8 mouse cellular contexts compared by ENCODE assay signal in genomic region chr4:89282036-89282566, GRCm38 (mm10). TPM values are rescaled to one million over a fixed set of nuclear protein-coding genes. Genes with fewer than 3 reads are reported as not detected.
DNase-seq lines count a peak whose midpoint lies in the region; ATAC-seq and TF ChIP-seq lines count a peak whose summit lies in the region.

No protein-coding gene starts in this region.

- no peak overlapping the region for H3K4me2 ChIP-seq in kidney, embryonic 16.5 days (replicated peaks; ENCODE audit: low read depth, low read length)
- no peak overlapping the region for H3K4me2 ChIP-seq in embryonic facial prominence, embryonic 11.5 days (ENCODE audit: low read depth, low read length)
- H3K4me2 ChIP-seq in hindbrain, embryonic 15.5 days = no peak overlapping the region
- H3K4me2 ChIP-seq in lung, postnatal 0 days (replicated peaks; ENCODE audit: low read depth, low read length) = 0 out of 2 replicates have a peak overlapping the region, but pooled peaks have one; percentile 25

- no peak for TF ChIP-seq POLR2A in small intestine, adult 2 months (IDR thresholded peaks at IDR 0.05; ENCODE audit: low read depth, low read length)

- TF ChIP-seq EP300 in lung, postnatal 0 days (IDR thresholded peaks at IDR 0.05) = no peak

- no peak overlapping the region for H3K4me3 ChIP-seq in kidney, embryonic 16.5 days (ENCODE audit: low read length)
- no peak overlapping the region for H3K4me3 ChIP-seq in embryonic facial prominence, embryonic 11.5 days (ENCODE audit: low read depth, low read length)
- H3K4me3 ChIP-seq in hindbrain, embryonic 15.5 days = no peak overlapping the region
- no peak overlapping the region for H3K4me3 ChIP-seq in lung, postnatal 0 days (ENCODE audit: low read depth, low read length)
- H3K4me3 ChIP-seq in small intestine, adult 2 months (ENCODE audit: low read depth, low read length) = peak overlapping the region; percentile 29

- WGBS in kidney, embryonic 16.5 days = under 1% methylated on average over 25 of the region's 25 CpGs
- WGBS in embryonic facial prominence, embryonic 11.5 days = 1% methylated on average over 25 of the region's 25 CpGs
- WGBS in hindbrain, embryonic 15.5 days = under 1% methylated on average over 25 of the region's 25 CpGs
- WGBS in lung, postnatal 0 days = under 1% methylated on average over 23 of the region's 25 CpGs
- 3% methylated on average over 25 of the region's 25 CpGs for WGBS in small intestine, adult 2 months

- H3K27me3 ChIP-seq in kidney, embryonic 16.5 days (ENCODE audit: insufficient read depth, low read length) = peaks cover 84% of the 10 kb centered on the region
- peaks cover 51% of the 10 kb centered on the region for H3K27me3 ChIP-seq in embryonic facial prominence, embryonic 11.5 days (ENCODE audit: control insufficient read depth, insufficient read depth, low read length)
- H3K27me3 ChIP-seq in hindbrain, embryonic 15.5 days = peaks cover 83% of the 10 kb centered on the region
- H3K27me3 ChIP-seq in lung, postnatal 0 days (replicated peaks; ENCODE audit: insufficient read depth, low read length) = peaks cover 68% of the 10 kb centered on the region
- H3K27me3 ChIP-seq in small intestine, adult 2 months (ENCODE audit: control insufficient read depth, insufficient read depth, low read length) = peaks cover 54% of the 10 kb centered on the region

- H3K9me3 ChIP-seq in kidney, embryonic 16.5 days (ENCODE audit: low read length) = 0 out of 2 replicates have a peak, but pooled peaks cover 2% of the 10 kb centered on the region
- no peaks in the 10 kb centered on the region for H3K9me3 ChIP-seq in embryonic facial prominence, embryonic 11.5 days (replicated peaks; ENCODE audit: control insufficient read depth, low read length)
- H3K9me3 ChIP-seq in hindbrain, embryonic 15.5 days = no peaks in the 10 kb centered on the region
- no peaks in the 10 kb centered on the region for H3K9me3 ChIP-seq in lung, postnatal 0 days (ENCODE audit: low read length)

- intact Hi-C loops in left cerebral cortex, postnatal 36 days (cut with DNase I) = no loop called here

- peak; percentile 74 for ATAC-seq in kidney, embryonic 16.5 days (ENCODE audit: low FRiP score, low TSS enrichment)
- ATAC-seq in embryonic facial prominence, embryonic 11.5 days (replicated peaks; ENCODE audit: insufficient number of reproducible peaks, low FRiP score, low TSS enrichment, low read depth) = peak; percentile 79
- ATAC-seq in hindbrain, embryonic 15.5 days (ENCODE audit: low FRiP score, low read depth) = peak; percentile 51; the same call in 1 of the 2 replicates
- ATAC-seq in lung, postnatal 0 days = peak; percentile 38

- no peaks in the 10 kb centered on the region for H3K36me3 ChIP-seq in kidney, embryonic 16.5 days (ENCODE audit: insufficient read depth, low read length)
- H3K36me3 ChIP-seq in embryonic facial prominence, embryonic 11.5 days (replicated peaks; ENCODE audit: control insufficient read depth, insufficient read depth, low read depth, low read length) = no peaks in the 10 kb centered on the region
- no peaks in the 10 kb centered on the region for H3K36me3 ChIP-seq in hindbrain, embryonic 15.5 days
- no peaks in the 10 kb centered on the region for H3K36me3 ChIP-seq in lung, postnatal 0 days (ENCODE audit: insufficient read depth, low read length)
- H3K36me3 ChIP-seq in small intestine, adult 2 months (ENCODE audit: control insufficient read depth, insufficient read depth, low read length) = no peaks in the 10 kb centered on the region

- peak; percentile 53 for TF ChIP-seq CTCF in lung, postnatal 0 days (IDR thresholded peaks at IDR 0.05)
- peak; percentile 21; the same call in 1 of the 2 replicates for TF ChIP-seq CTCF in small intestine, adult 2 months (IDR thresholded peaks at IDR 0.05; ENCODE audit: extremely low read depth, insufficient read length, insufficient replicate concordance, low read depth, low read length)

- 0 out of 2 replicates have a peak, but pooled peaks cover 4% of the 10 kb centered on the region for H3K4me1 ChIP-seq in kidney, embryonic 16.5 days (ENCODE audit: insufficient read depth, low read length)
- no peaks in the 10 kb centered on the region for H3K4me1 ChIP-seq in embryonic facial prominence, embryonic 11.5 days (ENCODE audit: control insufficient read depth, insufficient read depth, low read length)
- 0 out of 2 replicates have a peak, but pooled peaks cover 5% of the 10 kb centered on the region for H3K4me1 ChIP-seq in hindbrain, embryonic 15.5 days (replicated peaks)
- H3K4me1 ChIP-seq in lung, postnatal 0 days (ENCODE audit: insufficient read depth, low read depth, low read length) = 0 out of 2 replicates have a peak, but pooled peaks cover 3% of the 10 kb centered on the region
- peaks cover 4% of the 10 kb centered on the region; the same call in 1 of the 2 replicates for H3K4me1 ChIP-seq in small intestine, adult 2 months (ENCODE audit: control insufficient read depth, insufficient read depth, insufficient read length, low read length)

- H3K9ac ChIP-seq in kidney, embryonic 16.5 days (replicated peaks; ENCODE audit: low read length) = no peak overlapping the region
- H3K9ac ChIP-seq in embryonic facial prominence, embryonic 11.5 days (replicated peaks; ENCODE audit: low read length) = no peak overlapping the region
- H3K9ac ChIP-seq in hindbrain, embryonic 15.5 days = no peak overlapping the region
- H3K9ac ChIP-seq in lung, postnatal 0 days (replicated peaks; ENCODE audit: low read depth) = no peak overlapping the region

- no peak overlapping the region for H3K27ac ChIP-seq in kidney, embryonic 16.5 days (ENCODE audit: low read length)
- no peak overlapping the region for H3K27ac ChIP-seq in embryonic facial prominence, embryonic 11.5 days (replicated peaks; ENCODE audit: low read depth, low read length)
- no peak overlapping the region for H3K27ac ChIP-seq in hindbrain, embryonic 15.5 days (replicated peaks)
- no peak overlapping the region for H3K27ac ChIP-seq in lung, postnatal 0 days (ENCODE audit: low read length)
- H3K27ac ChIP-seq in small intestine, adult 2 months (ENCODE audit: insufficient read depth, low read depth, low read length) = no peak overlapping the region

- DNase-seq in kidney, adult 11 months = no peak
- DNase-seq in embryonic facial prominence, embryonic 11.5 days (ENCODE audit: low spot score) = no peak
- DNase-seq in lung, postnatal 0 days (ENCODE audit: low spot score) = peak; percentile 32
- DNase-seq in left cerebral cortex, postnatal 36 days (ENCODE audit: low spot score in 2 of 2) = no peak
- no peak for DNase-seq in cerebellum, adult 9-10 months

RNA-seq across cellular contexts. Expression of gene Cdkn2a, which starts 12.4 kb away (rescaled TPM):
- polyA plus RNA-seq in kidney, embryonic 16.5 days (2015; fragmentation: Nextera tagmentation; extraction: Ambion mirVana) = not detected in 2 replicates
- polyA plus RNA-seq in embryonic facial prominence, embryonic 11.5 days (2014; fragmentation: Nextera tagmentation; extraction: Ambion mirVana) = not detected in 2 replicates
- polyA plus RNA-seq in hindbrain, embryonic 15.5 days (2015; fragmentation: Nextera tagmentation; extraction: Ambion mirVana) = not detected in 2 replicates
- polyA plus RNA-seq in lung, postnatal 0 days (2015; fragmentation: Nextera tagmentation; extraction: Ambion mirVana) = not detected in 2 replicates
- polyA plus RNA-seq in small intestine, adult 2 months (2012; rRNA removed) = 0.39 and 0.93 TPM in 2 replicates
- total RNA-seq in left cerebral cortex, postnatal 36 days (2021) = under 1 TPM in 1 of 2 experiments, not detected in 1; 0.37 TPM

RNA-seq across cellular contexts. Expression of gene Cdkn2b, which starts 28.7 kb away (rescaled TPM):
- polyA plus RNA-seq in kidney, embryonic 16.5 days (2015; fragmentation: Nextera tagmentation; extraction: Ambion mirVana) = 0.99 and 1.3 TPM in 2 replicates
- 1.4 and 2.2 TPM in 2 replicates for polyA plus RNA-seq in embryonic facial prominence, embryonic 11.5 days (2014; fragmentation: Nextera tagmentation; extraction: Ambion mirVana)
- polyA plus RNA-seq in hindbrain, embryonic 15.5 days (2015; fragmentation: Nextera tagmentation; extraction: Ambion mirVana) = 1.0 and 1.5 TPM in 2 replicates
- 92.2 and 108 TPM in 2 replicates for polyA plus RNA-seq in lung, postnatal 0 days (2015; fragmentation: Nextera tagmentation; extraction: Ambion mirVana)
- polyA plus RNA-seq in small intestine, adult 2 months (2012; rRNA removed) = 136 and 280 TPM in 2 replicates
- total RNA-seq in left cerebral cortex, postnatal 36 days (2021) = 1 to 10 TPM; 1.2 to 1.7 TPM

Comparison
In these comparisons a context has a peak if more than half of its experiments do, and no peak if none do; other contexts are left out.
1. RNA of gene Cdkn2b, which starts 28.7 kb away (polyA plus RNA-seq): 136 to 280 TPM in small intestine, adult 2 months and 92.2 to 108 TPM in lung, postnatal 0 days; 1.4 to 2.2 TPM in embryonic facial prominence, embryonic 11.5 days, 0.99 to 1.3 TPM in kidney, embryonic 16.5 days and 1.0 to 1.5 TPM in hindbrain, embryonic 15.5 days; every median in the first group is over 10 times any median in the second.
2. Peak in every context shown above with its lines, with median percentiles within 50 percentile points of each other: ATAC-seq.